Mouse (Mus musculus) kidney, adult 2 months (tissue): ENCODE data around the gene Tmco4.

Experiments used
- CTCF ChIP-seq: fragments of 200-500 bp; conservative IDR thresholded peaks from 2 replicates; pipeline ENCODE4 v1.5.1; 2011; ENCODE audit warnings: low read depth, mild to moderate bottlenecking, control low read depth, low read length, moderate library complexity, mixed read lengths; ENCODE audit not compliant: insufficient read depth, insufficient read length
- POLR2A ChIP-seq: fragments of 200-500 bp; IDR thresholded peaks from one replicate; pipeline ENCODE4 v1.6.1; 2011; ENCODE audit warnings: low read depth, low read length, control low read depth

DNA sequence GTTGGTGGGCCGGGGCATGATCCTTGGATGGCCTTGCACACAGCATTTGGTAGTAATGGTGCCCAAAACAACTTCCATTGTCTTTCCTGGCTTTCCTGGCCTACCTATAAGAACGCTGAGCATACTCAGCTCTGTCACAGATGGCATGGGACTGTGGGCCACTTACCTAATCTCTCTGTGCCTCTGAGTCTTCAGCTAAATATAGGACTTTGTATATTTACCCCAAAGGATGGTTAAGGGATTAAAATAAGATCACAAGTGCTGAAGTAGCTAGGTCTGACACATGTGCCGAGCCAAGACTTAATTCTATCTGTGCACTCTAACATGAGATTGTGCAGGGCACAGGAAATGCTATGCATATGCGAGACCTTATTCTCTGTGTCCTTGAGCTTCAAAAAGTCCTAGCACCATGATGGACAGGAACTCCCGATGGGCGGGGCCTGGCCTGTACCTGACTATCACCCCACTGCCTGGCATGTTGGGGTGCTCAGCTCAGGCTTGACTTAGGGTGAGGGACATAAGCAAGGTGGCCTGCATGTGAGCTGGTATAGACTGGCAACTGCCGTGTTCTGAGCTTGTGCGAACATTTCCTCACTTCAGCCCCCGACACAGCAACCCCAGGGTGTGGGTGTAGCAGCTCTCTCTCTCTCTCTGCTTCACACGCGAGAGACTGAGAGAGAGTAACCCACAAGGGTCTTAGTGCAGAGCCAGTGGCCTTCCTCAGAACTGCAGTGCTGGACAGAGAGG lies 60.7 kb downstream of the Tmco4 start:
- no peak for TF ChIP-seq POLR2A
- no peak for TF ChIP-seq CTCF
